In the genomic region with DNA sequence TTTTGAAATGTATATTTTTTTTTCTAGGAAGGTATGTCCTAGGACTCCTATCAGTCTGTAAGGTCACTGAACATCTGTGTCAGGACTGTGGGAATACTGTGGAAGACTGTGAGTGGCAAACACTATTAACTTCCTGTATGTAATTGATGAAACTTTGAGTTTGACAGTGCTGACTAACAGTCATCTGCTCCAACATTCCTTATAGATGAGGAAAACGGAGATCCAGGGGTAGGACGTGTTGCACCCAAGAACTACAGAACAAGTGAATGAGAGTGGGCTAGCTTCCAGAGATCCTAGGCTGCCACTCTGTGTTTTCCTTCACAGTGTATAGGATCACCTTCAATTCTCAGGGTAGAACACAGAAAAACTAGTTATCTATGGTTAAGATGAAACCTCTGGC, we compare ENCODE assay signal across 34 mouse cellular contexts. TPM values are rescaled to one million over a fixed set of nuclear protein-coding genes. Genes with fewer than 3 reads are reported as not detected.
"Had no signal": no experiment of that assay in that cellular context is flagged by ENCODE, and none has a peak within 500 bp of the region (broad histone marks: within the 10 kb centered on the region; RNA-seq: fewer than 3 reads in every experiment).

No protein-coding gene starts in this region.

- DNase-seq: heart, postnatal 10 days; heart, postnatal 14 days; heart, postnatal 36 days; heart, postnatal 4 days; kidney, adult 11 months; kidney, adult 18-20 months; kidney, adult 2 months; kidney, adult 8-10 months; kidney, adult 9 months; kidney, postnatal 10 days; kidney, postnatal 14 days; kidney, postnatal 25 days; kidney, postnatal 36 days; kidney, postnatal 4 days; layer of hippocampus, adult 9-11 months; layer of hippocampus, postnatal 36 days had no signal

- H3K4me2 ChIP-seq: heart, embryonic 13.5 days; heart, embryonic 15.5 days; hindbrain, embryonic 12.5 days; hindbrain, embryonic 13.5 days; hindbrain, embryonic 14.5 days; hindbrain, embryonic 15.5 days; intestine, embryonic 15.5 days; kidney, embryonic 15.5 days had no signal

- H3K27ac ChIP-seq: heart, embryonic 13.5 days; heart, embryonic 15.5 days; hindbrain, embryonic 10.5 days; hindbrain, embryonic 12.5 days; hindbrain, embryonic 13.5 days; hindbrain, embryonic 14.5 days; hindbrain, embryonic 15.5 days; hindbrain, postnatal 0 days; intestine, embryonic 15.5 days; kidney, embryonic 15.5 days; kidney, postnatal 0 days; layer of hippocampus, adult 2 months; left cerebral cortex, adult 2 months had no signal

- H3K36me3 ChIP-seq: heart, embryonic 13.5 days; heart, embryonic 15.5 days; hindbrain, embryonic 10.5 days; hindbrain, embryonic 12.5 days; hindbrain, embryonic 13.5 days; hindbrain, embryonic 15.5 days; intestine, embryonic 15.5 days; kidney, embryonic 15.5 days had no signal

- H3K9me3 ChIP-seq: heart, embryonic 13.5 days; heart, embryonic 15.5 days; hindbrain, embryonic 12.5 days; hindbrain, embryonic 13.5 days; hindbrain, embryonic 15.5 days; intestine, embryonic 15.5 days; kidney, embryonic 15.5 days had no signal

- ATAC-seq: hindbrain, embryonic 16.5 days; hindbrain, postnatal 0 days; inflammation-experienced regulatory T-cells, adult 6 months; intestine, embryonic 15.5 days; intestine, embryonic 16.5 days; intestine, postnatal 0 days had no signal

- H3K27me3 ChIP-seq: heart, embryonic 13.5 days; heart, embryonic 15.5 days; hindbrain, embryonic 13.5 days; hindbrain, embryonic 15.5 days; intestine, embryonic 15.5 days; kidney, embryonic 15.5 days had no signal

- H3K9ac ChIP-seq: heart, embryonic 13.5 days; heart, embryonic 15.5 days; hindbrain, embryonic 12.5 days; hindbrain, embryonic 13.5 days; hindbrain, embryonic 14.5 days; hindbrain, embryonic 15.5 days; intestine, embryonic 15.5 days; kidney, embryonic 15.5 days had no signal

- H3K4me3 ChIP-seq: heart, embryonic 13.5 days; heart, embryonic 15.5 days; hindbrain, embryonic 10.5 days; hindbrain, embryonic 12.5 days; hindbrain, embryonic 13.5 days; hindbrain, embryonic 15.5 days; intestine, embryonic 15.5 days; kidney, embryonic 15.5 days; layer of hippocampus, adult 2 months; left cerebral cortex, adult 2 months had no signal

RNA-seq across cellular contexts. Expression of a gene that starts 15.7 kb away (rescaled TPM):
- total RNA-seq: hematopoietic stem cell, adult 5-6 weeks had no signal
- polyA plus RNA-seq: inflammation-experienced regulatory T-cells, adult 6 months had no signal
